24 mouse cellular contexts compared by ENCODE assay signal in genomic region chr5:148015383-148015782, GRCm38 (mm10).
"Had no signal": no experiment of that assay in that cellular context is flagged by ENCODE, and none has a peak within 500 bp of the region (broad histone marks: within the 10 kb centered on the region; RNA-seq: fewer than 3 reads in every experiment).

No protein-coding gene starts in this region.

- H3K27me3 ChIP-seq: heart, embryonic 13.5 days; heart, embryonic 15.5 days; hindbrain, embryonic 13.5 days; hindbrain, embryonic 15.5 days; kidney, embryonic 15.5 days; limb, embryonic 13.5 days; limb, embryonic 15.5 days had no signal

- H3K9ac ChIP-seq: heart, embryonic 13.5 days; heart, embryonic 15.5 days; hindbrain, embryonic 13.5 days; hindbrain, embryonic 15.5 days; kidney, embryonic 15.5 days; limb, embryonic 13.5 days; limb, embryonic 15.5 days had no signal

- H3K36me3 ChIP-seq: heart, embryonic 13.5 days; heart, embryonic 15.5 days; hindbrain, embryonic 13.5 days; hindbrain, embryonic 15.5 days; kidney, embryonic 15.5 days; limb, embryonic 13.5 days; limb, embryonic 15.5 days had no signal

- DNase-seq: gastrocnemius, postnatal 14 days; gastrocnemius, postnatal 36 days; heart, adult 11 months; heart, adult 2 months; heart, postnatal 14 days; heart, postnatal 36 days; kidney, adult 11 months; kidney, adult 2 months; kidney, adult 9 months; kidney, postnatal 14 days; kidney, postnatal 36 days; layer of hippocampus, adult 9-11 months; layer of hippocampus, postnatal 36 days; left cerebral cortex, postnatal 4 days had no signal

- H3K9me3 ChIP-seq: heart, embryonic 15.5 days; hindbrain, embryonic 13.5 days; hindbrain, embryonic 15.5 days; kidney, embryonic 15.5 days; limb, embryonic 13.5 days; limb, embryonic 15.5 days had no signal

- H3K4me3 ChIP-seq: heart, adult 2 months; heart, embryonic 13.5 days; heart, embryonic 15.5 days; hindbrain, embryonic 13.5 days; hindbrain, embryonic 15.5 days; kidney, embryonic 15.5 days; limb, embryonic 13.5 days; limb, embryonic 15.5 days had no signal

- H3K4me1 ChIP-seq: heart, embryonic 13.5 days; heart, embryonic 15.5 days; hindbrain, embryonic 13.5 days; hindbrain, embryonic 15.5 days; kidney, embryonic 15.5 days; limb, embryonic 13.5 days; limb, embryonic 15.5 days had no signal

- H3K4me2 ChIP-seq: heart, embryonic 11.5 days; heart, embryonic 13.5 days; heart, embryonic 15.5 days; hindbrain, embryonic 13.5 days; hindbrain, embryonic 15.5 days; kidney, embryonic 15.5 days; limb, embryonic 13.5 days; limb, embryonic 15.5 days had no signal

- ATAC-seq: hindbrain, postnatal 0 days had no signal

- H3K27ac ChIP-seq: heart, adult 2 months; heart, embryonic 13.5 days; heart, embryonic 15.5 days; hindbrain, embryonic 13.5 days; hindbrain, embryonic 15.5 days; hindbrain, postnatal 0 days; kidney, embryonic 15.5 days; kidney, postnatal 0 days; limb, embryonic 13.5 days; limb, embryonic 15.5 days had no signal
